Mouse (Mus musculus) left cerebral cortex, adult 9 months (tissue): ENCODE measurements around the gene Utp3.

Source experiments
- DNase-seq, 2 experiments: peaks; one replicate each; pipeline ENCODE4 v3.0.0; 2022; ENCODE audit warnings: low spot score in 2 of 2

The Utp3 gene

GRCm38 (mm10) chr5:88569541-88569940 is 15.3 kb downstream of the Utp3 start:
- no peak for DNase-seq

- no peak for DNase-seq
These were observed 20.6 kb downstream of the Utp3 start for GRCm38 (mm10) chr5:88574829-88575228.

DNA sequence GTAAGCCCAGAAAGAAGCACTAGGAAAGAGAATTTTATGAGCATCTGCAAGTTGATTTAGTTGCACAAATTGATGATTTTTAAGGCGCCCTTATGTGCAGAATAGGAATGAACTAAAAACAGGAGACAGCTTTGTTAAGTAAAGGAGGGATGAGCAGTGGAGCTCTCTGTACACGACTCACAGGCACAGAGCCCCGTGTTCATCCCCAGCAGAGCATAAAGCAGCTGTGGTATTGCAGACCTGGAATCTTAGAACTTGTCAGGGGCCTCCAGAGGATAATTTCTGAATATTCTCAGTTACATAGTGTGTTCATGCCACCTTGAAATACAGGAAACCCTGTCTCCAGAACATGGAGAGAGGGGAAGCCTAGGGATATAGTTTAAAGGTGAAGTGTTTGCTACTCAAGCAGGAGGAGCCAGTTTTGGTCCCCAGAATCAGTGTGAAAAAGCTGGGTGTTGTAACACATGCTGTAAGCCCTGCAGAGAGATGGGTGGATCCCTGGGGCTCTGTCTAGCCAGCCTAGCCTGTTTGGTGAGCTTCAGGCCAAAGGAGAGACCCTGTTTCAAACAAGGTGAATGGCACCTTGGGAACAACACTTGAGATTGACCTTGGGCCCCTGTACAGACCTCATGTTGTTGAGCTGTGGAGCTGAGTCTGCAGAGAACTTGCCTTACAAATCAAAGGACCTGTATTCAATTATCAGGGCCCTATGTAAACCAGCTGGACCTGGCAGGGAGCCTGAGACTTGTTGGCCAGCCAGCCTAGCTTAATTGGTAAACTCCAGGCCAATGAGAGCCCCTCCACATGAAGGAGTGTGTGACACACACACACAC is 21.5 kb downstream of the Utp3 start:
- DNase-seq = no peak

DNA sequence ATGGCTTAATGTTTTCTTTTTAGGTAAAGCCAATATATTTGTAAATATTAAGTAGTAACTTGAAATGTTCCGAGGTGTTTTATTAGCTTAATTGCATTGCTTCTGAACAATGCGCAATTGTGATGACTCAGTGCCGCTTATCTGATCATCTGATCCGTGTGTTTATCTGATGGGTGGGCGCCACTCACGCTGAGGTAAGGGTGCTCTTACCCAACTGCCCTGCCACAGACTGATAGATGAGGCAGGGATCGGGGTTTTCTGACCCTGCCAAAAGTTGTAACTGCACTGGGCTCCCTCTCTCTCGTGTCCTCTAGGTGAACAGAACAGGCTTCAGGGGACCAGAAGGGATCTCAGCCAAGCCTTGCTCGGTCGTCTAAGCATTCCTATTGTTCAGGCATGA is 26.4 kb downstream of the Utp3 start:
- DNase-seq = no peak

DNA sequence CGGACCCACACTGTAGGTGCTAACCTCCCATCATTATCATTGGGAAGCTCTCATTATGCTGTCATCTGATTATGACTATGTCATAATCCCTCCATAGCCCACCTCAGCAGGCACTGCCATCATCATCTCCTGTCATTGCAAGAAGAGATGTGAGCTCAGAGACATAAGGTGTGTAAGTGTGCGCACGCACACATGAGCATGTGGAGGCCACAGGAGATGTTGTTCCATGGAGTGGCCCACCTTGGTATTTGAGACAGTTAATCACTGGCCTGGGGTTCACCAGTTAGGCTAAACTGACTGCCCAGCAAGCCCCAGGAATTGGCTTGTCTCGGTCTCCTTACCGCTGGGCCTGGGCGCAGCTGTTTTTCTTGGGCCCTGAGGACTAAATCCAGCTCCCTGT is 27.1 kb downstream of the Utp3 start:
- DNase-seq = no peak

GRCm38 (mm10) chr5:88583271-88584031 is 29.2 kb downstream of the Utp3 start:
- peak; percentile 94 to 95 for DNase-seq

DNA sequence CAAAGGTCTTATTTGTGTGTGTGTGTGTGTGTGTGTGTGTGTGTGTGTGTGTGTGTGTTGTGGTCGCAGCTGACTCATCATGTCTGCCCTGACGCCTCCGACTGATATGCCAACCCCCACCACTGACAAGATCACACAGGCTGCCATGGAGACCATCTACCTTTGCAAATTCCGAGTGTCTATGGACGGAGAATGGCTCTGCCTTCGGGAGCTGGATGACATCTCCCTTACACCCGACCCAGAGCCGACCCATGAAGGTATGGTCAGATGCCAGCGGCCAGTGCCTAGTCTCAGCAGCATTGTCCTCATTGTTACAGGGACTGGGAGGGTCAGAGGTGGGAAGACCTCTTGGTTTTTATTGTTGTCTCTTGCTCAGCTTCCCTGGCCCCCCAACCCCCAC is 29.8 kb downstream of the Utp3 start:
- peak in 1 of 2 experiments; percentile 46 for DNase-seq

GRCm38 (mm10) chr5:88586407-88587174 is 32.3 kb downstream of the Utp3 start:
- no peak for DNase-seq

DNA sequence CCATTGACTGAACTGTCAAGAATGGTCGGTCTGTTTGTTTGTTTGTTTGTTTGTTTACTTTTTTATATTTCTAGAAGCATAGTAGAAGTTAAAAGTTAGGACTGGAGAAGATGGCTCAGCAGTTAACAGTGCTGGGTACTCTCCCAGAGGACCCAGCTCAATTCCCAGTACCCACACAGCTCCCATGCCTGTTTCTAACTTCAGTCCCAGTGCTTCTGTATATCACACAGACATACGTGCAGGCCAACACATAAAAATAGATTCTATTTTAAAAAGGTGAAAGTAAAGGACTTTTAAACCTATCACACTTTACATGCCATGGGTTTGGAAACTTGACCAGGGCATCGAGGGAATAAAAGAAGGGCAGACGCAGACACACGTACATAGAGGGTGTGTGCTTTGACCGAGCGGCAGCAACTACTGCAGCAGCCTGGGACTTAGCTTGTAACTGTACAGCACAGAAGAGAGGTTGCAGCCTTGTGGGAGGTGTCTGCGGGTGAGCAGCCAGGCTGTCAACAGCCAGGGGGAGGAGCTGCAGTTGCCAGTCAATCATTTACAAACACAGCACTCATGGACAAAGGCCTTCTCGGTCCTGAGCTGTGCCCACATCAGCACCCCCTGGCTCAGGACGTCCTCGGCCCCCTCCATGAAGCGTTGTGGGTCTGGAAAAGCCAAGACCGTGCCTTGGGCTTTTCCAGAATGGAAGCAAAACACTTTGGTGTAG is 33.1 kb downstream of the Utp3 start:
- DNase-seq = no peak

GRCm38 (mm10) chr5:88588481-88588880 is 34.2 kb downstream of the Utp3 start:
- DNase-seq = no peak

DNA sequence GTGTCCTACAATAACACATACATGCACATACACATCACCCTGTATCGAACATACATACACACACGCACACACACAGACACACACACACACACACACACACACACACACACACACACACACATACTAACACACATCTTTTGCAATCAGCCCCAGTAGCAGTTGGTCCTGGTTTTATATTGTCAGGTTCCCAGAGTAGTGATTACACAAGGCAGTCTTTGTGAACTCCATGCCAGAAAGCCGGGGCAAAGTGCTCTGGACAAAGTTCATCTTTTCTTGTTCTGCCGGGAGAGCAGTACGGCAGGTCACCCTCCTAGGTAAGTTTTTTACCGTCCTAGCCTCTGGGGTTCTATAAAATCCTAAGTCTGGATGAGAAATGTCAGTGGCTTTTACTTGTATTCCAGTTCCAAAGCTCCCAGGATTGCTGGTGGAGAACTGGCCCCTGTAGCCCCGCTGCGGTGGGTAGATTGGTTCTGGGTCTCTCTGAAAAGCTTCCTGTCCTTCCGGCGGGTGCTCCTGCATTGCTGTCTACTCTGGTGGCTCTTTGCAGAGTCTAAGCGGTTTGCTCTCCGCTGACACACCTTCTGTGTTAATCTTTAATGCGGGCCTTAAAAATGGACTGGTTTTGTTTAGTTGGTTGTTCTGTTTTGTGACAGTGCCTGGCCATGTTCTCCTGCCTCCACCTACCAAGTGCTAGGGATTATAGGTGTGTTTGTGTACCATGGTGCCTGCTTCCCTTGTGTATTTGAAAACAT is 39.3 kb downstream of the Utp3 start:
- no peak for DNase-seq

DNA sequence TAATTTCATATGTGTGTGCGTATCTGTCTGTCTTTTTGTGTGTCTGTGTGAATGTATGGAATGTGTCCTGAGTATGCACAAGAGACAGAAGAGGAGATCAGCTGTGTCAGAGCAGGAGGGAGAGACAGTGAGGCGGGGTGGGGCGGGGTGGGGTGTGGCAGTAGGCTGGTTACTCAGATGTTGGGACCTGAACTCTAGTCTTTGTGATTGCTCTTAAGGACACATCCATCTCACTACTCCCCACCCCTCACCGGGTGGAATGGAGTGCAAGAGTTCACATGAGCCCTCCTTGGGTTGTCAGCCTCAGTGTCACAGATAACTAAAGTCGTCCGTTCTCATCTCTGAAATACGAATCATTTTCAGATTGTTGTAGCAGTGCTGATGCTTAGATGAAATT is 39.9 kb downstream of the Utp3 start:
- no peak for DNase-seq

GRCm38 (mm10) chr5:88595537-88596455 is 41.5 kb downstream of the Utp3 start:
- no peak for DNase-seq

- no peak for DNase-seq
These were observed 44.7 kb downstream of the Utp3 start for GRCm38 (mm10) chr5:88598961-88599360.

DNA sequence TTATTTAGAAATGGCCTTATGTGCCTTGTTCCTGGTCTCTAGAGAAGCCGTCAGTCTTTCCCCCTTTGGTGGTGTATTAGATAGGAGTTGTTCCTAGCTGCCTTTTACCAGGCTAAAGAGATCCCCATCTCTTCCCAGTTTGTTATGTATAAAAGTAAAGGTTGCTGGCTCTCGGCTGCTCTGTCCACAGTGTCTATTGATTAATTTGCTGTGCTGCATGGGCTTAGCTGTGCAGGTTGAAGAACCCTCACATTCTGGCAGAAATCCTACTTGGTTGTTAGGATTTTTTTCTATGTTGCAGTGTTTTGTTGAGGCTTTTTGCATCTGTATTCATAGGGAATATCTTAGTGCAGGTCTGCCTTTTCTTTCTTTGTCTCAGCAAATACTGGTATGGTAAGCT is 47.8 kb downstream of the Utp3 start:
- DNase-seq = no peak

- DNase-seq = no peak
These were observed 48.5 kb downstream of the Utp3 start for GRCm38 (mm10) chr5:88602713-88603112.

GRCm38 (mm10) chr5:88604046-88604445 is 49.8 kb downstream of the Utp3 start:
- no peak for DNase-seq

- no peak for DNase-seq
These were observed 50.5 kb downstream of the Utp3 start for GRCm38 (mm10) chr5:88604641-88605358.
